Mouse (Mus musculus) ES-E14 (cell line): ENCODE data around the gene Mme. TPM values are rescaled to one million over a fixed set of nuclear protein-coding genes. Genes with fewer than 3 reads are reported as not detected.
A peak's percentile ranks its signal among the peaks of the same experiment; 100 is the strongest.

ENCODE experiments used
- DNase-seq: peaks from one replicate; pipeline ENCODE4 v3.0.0-alpha.2; 2013; ENCODE audit warnings: low read depth, low spot score
- H3K27ac ChIP-seq: 2 replicates; pipeline ENCODE4 v1.5.1; 2012; ENCODE audit warnings: low read depth, mild to moderate bottlenecking, low read length, moderate library complexity, mixed read lengths; ENCODE audit not compliant: poor library complexity, insufficient read depth, severe bottlenecking
- H3K36me3 ChIP-seq: 2 replicates; pipeline ENCODE4 v1.6.1; 2012; ENCODE audit warnings: mild to moderate bottlenecking, low read length, moderate library complexity, mixed read lengths; ENCODE audit not compliant: control insufficient read depth, poor library complexity, insufficient read depth, severe bottlenecking
- H3K4me1 ChIP-seq, 2 experiments: fragments of 150-350 bp in 1 of 2; sonication (generic) in 1 of 2; 2 replicates each; pipeline ENCODE4 v1.6.1; 2012; ENCODE audit warnings: low read length in 2 of 2, mild to moderate bottlenecking in 1 of 2, mixed read lengths in 1 of 2; ENCODE audit not compliant: control insufficient read depth in 2 of 2, insufficient read depth in 2 of 2, poor library complexity in 1 of 2
- H3K4me3 ChIP-seq, 2 experiments: fragments of 150-350 bp in 1 of 2; sonication (generic) in 1 of 2; 2 replicates each; pipeline ENCODE4 v1.5.1; 2012; ENCODE audit warnings: low read length in 2 of 2, low read depth in 1 of 2, mild to moderate bottlenecking in 1 of 2, mixed read lengths in 1 of 2; ENCODE audit not compliant: insufficient read depth in 1 of 2, poor library complexity in 1 of 2, severe bottlenecking in 1 of 2
- H3K9ac ChIP-seq: 2 replicates; pipeline ENCODE4 v1.6.1; 2012; ENCODE audit warnings: low read depth, mild to moderate bottlenecking, low read length, mixed read lengths; ENCODE audit not compliant: poor library complexity, insufficient read depth, severe bottlenecking
- H3K9me3 ChIP-seq: fragments of 150-350 bp; sonication (generic); 2 replicates; pipeline ENCODE4 v1.6.1; 2012; ENCODE audit warnings: low read depth, mild to moderate bottlenecking, low read length; ENCODE audit not compliant: control insufficient read depth, insufficient read depth
- CHD2 ChIP-seq: IDR thresholded peaks from 2 replicates; pipeline ENCODE4 v1.6.1; 2014; ENCODE audit warnings: mild to moderate bottlenecking, low read depth, low read length, inconsistent platforms
- HCFC1 ChIP-seq: IDR thresholded peaks from 2 replicates; pipeline ENCODE4 v1.6.1; 2012; ENCODE audit warnings: low read length, inconsistent platforms, borderline replicate concordance; ENCODE audit not compliant: insufficient read depth
- MAFK ChIP-seq: IDR thresholded peaks from 2 replicates; pipeline ENCODE4 v1.6.1; 2014; ENCODE audit warnings: mild to moderate bottlenecking, low read depth, low read length, inconsistent platforms; ENCODE audit not compliant: insufficient read depth
- ZC3H11A ChIP-seq: IDR thresholded peaks from 2 replicates; pipeline ENCODE4 v1.6.1; 2012; ENCODE audit warnings: low read depth, mild to moderate bottlenecking, inconsistent platforms, low read length, borderline replicate concordance
- ZNF384 ChIP-seq: IDR thresholded peaks from 2 replicates; pipeline ENCODE4 v1.6.1; 2012; ENCODE audit warnings: low read depth, low read length, inconsistent platforms
- in situ Hi-C, 2 experiments: fragments of 600-800 bp; cut with MboI; formaldehyde crosslinking; loops; one replicate each; pipeline ENCODE4 v1.15.1; 2025; ENCODE audit warnings: low sequenced_read_pairs in 2 of 2, inconsistent platforms in 1 of 2; ENCODE audit not compliant: unreplicated experiment in 2 of 2
- total RNA-seq: library from RNA; depleted of rRNA; stranded (reverse); fragments of 300-350 nt; gene quantifications from 2 replicates; pipeline ENCODE4 v1.2.3, GENCODE M21; 2012

Mme gene
- total RNA-seq, 1 experiment: 73.3 TPM

DNA sequence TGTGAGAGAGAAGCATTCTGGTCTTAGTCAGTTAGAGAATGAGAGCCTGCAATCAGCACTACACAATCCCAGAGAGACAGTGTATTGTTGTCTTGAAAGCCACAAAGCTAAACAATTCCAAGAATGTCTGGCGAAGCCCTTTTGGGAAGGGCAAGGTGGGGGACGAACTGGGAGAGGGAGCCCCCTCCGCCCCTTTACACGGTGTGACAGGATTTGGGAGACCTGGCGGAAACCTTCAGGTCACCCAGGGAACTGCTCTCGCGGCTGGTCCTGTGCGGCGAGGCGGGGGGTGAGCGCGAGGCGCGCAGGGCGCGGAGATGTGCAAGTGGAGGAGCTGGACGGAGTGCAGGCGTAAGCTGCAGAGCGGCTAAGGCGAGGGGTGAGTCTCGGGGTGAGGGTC is 53.9 kb downstream of the Mme start:
- in situ Hi-C loops: no loop called here
- H3K4me1 ChIP-seq: peaks cover 4 to 11% of the 10 kb centered on the region in 2 experiments; a peak in 1 of 4 replicates
- TF ChIP-seq MAFK (no peak), ZC3H11A (no peak), ZNF384 (no peak), HCFC1 (peak; percentile 55; the same call in 1 of the 2 replicates), CHD2 (peak; percentile 76)
- DNase-seq: peak; percentile 81
- H3K9ac ChIP-seq: peak overlapping the region; percentile 94
- peak overlapping the region; percentile 84 to 87 for H3K4me3 ChIP-seq
- H3K27ac ChIP-seq: peak overlapping the region; percentile 88
- H3K9me3 ChIP-seq: no peaks in the 10 kb centered on the region
- no peaks in the 10 kb centered on the region for H3K36me3 ChIP-seq

DNA sequence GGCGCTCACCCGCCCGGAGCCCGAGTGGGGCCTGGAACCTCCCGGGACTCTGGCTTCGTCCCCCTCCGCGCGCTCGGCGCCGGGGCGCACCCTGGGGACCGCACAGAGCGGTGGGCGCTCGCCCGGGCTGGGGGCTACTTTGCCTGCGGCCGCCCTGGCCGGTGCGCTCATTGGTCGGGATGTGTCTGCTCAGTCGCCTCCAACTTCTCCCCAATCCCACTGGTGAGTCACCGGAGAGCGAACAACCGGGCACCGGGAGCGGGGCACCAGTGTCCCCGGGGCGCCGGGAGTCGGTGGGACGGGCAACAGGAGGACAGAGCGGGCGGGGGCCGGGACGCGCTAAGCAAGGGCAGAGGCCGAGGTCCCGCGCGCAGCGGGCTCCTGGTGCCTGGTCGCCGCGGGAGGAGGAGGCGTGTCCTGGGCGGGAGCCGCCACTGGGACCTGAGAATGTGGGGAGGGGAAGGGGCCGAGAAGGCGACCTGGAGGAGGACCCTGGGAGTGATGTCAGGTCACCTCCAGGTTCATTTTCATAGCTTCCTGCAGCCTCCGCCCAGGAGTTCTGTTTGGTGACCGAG is 54.4 kb downstream of the Mme start:
- TF ChIP-seq ZNF384 (no peak), ZC3H11A (no peak), MAFK (no peak), CHD2 (no peak)
- no peaks in the 10 kb centered on the region for H3K9me3 ChIP-seq
- DNase-seq: peak; percentile 68
- peak overlapping the region; percentile 94 for H3K9ac ChIP-seq
- no peaks in the 10 kb centered on the region for H3K36me3 ChIP-seq
- H3K4me3 ChIP-seq: peak overlapping the region; percentile 84 to 87
- peak overlapping the region; percentile 88 for H3K27ac ChIP-seq
- H3K4me1 ChIP-seq: peaks cover 4 to 11% of the 10 kb centered on the region in 2 experiments; a peak in 1 of 4 replicates
- in situ Hi-C loops: no loop called here

DNA sequence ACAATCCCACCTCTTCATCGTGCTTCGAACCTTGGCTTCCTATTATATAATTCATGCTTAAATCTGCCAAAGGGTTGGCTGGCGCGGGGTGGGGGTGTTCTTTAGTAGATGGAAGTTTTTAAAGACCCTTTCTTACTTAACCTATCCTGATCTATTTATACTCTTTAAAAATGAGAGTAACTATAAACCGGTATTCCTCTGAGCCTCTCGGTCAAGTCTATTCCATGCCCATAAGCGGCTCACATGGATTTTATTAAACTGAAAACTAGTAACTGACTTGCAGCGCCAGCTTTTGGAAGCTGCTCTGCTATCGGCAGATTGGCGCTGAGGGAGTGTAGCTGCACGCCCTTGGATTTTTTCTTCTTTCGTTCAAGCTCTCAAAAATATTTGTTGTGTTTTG is 55.1 kb downstream of the Mme start:
- Histone ChIP-seq H3K4me3 (peak overlapping the region; percentile 84 to 87), H3K9me3 (no peaks in the 10 kb centered on the region), H3K36me3 (no peaks in the 10 kb centered on the region), H3K27ac (no peak overlapping the region; the same call in 1 of the 2 replicates), H3K4me1 (peaks cover 4 to 11% of the 10 kb centered on the region in 2 experiments; a peak in 1 of 4 replicates), H3K9ac (no peak overlapping the region; the same call in 1 of the 2 replicates)
- TF ChIP-seq ZNF384: no peak
- TF ChIP-seq CHD2: no peak
- no peak for TF ChIP-seq HCFC1
- TF ChIP-seq MAFK: no peak
- no peak for TF ChIP-seq ZC3H11A
- in situ Hi-C loops: no loop called here
- no peak for DNase-seq

DNA sequence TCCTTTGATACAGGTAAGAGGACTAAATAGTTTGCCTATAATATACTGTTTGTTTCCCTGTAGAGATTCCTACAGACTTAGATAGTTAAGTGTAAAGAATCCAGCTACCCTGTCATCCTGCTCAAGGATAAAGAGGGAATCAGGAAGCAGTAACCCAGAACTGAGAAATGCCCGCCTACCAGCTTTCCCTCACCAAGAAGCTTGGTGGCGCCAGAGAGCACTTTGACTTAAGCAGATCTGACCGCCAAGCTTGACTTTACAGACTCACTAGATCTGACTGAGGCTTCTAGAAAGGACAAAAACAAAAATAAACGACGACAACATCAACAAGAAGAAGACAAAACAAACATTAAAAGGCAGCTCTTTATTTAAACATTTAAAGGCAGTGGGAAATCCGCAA is 56.5 kb downstream of the Mme start:
- H3K4me3 ChIP-seq: peak overlapping the region in 1 of 2 experiments; percentile 30; a peak in 1 of 4 replicates
- in situ Hi-C loops: no loop called here
- no peaks in the 10 kb centered on the region for H3K9me3 ChIP-seq
- no peak overlapping the region for H3K9ac ChIP-seq
- H3K4me1 ChIP-seq: peaks cover 1 to 10% of the 10 kb centered on the region in 2 experiments; a peak in 1 of 4 replicates
- TF ChIP-seq MAFK (no peak), CHD2 (no peak), HCFC1 (no peak), ZC3H11A (0 out of 2 replicates have a peak, but pooled peaks have one; percentile 5), ZNF384 (no peak)
- no peaks in the 10 kb centered on the region for H3K36me3 ChIP-seq
- H3K27ac ChIP-seq: no peak overlapping the region
- DNase-seq: peak; percentile 88
